Mouse (Mus musculus) neural tube, embryonic 15.5 days (tissue): ENCODE data around the gene Cdh11. TPM values are rescaled to one million over a fixed set of nuclear protein-coding genes. Genes with fewer than 3 reads are reported as not detected.

Source experiments
- ATAC-seq: fragments of 200-750 bp; cut with Nextera tagmentation; 2 replicates; pipeline ENCODE4 v1.8.0; 2017; ENCODE audit warnings: mild to moderate bottlenecking, moderate TSS enrichment, moderate library complexity; ENCODE audit not compliant: low FRiP score
- H3K27ac ChIP-seq: fragments of 300-500 bp; sonication (generic); replicated peaks from 2 replicates; pipeline ENCODE4 v1.5.1; 2015; ENCODE audit warnings: mild to moderate bottlenecking, inconsistent platforms
- H3K27me3 ChIP-seq: fragments of 300-500 bp; sonication (generic); replicated peaks from 2 replicates; pipeline ENCODE4 v1.6.1; 2015; ENCODE audit warnings: inconsistent platforms
- H3K36me3 ChIP-seq: fragments of 300-500 bp; sonication (generic); 2 replicates; pipeline ENCODE4 v1.6.1; 2015; ENCODE audit warnings: inconsistent platforms
- H3K4me1 ChIP-seq: fragments of 300-500 bp; sonication (generic); 2 replicates; pipeline ENCODE4 v1.6.1; 2015; ENCODE audit warnings: inconsistent platforms
- H3K4me2 ChIP-seq: fragments of 300-500 bp; sonication (generic); 2 replicates; pipeline ENCODE4 v1.6.1; 2015; ENCODE audit warnings: inconsistent platforms, mild to moderate bottlenecking, moderate library complexity
- H3K4me3 ChIP-seq: fragments of 300-500 bp; sonication (generic); replicated peaks from 2 replicates; pipeline ENCODE4 v1.5.1; 2015; ENCODE audit warnings: mild to moderate bottlenecking, inconsistent platforms
- H3K9ac ChIP-seq: fragments of 300-500 bp; sonication (generic); replicated peaks from 2 replicates; pipeline ENCODE4 v1.6.1; 2015; ENCODE audit warnings: mild to moderate bottlenecking, inconsistent platforms
- H3K9me3 ChIP-seq: fragments of 300-500 bp; sonication (generic); replicated peaks from 2 replicates; pipeline ENCODE4 v1.6.1; 2016; ENCODE audit warnings: inconsistent platforms
- WGBS: fragments of 180-500 bp; shearing (Covaris S2); methylation state at CpG from one replicate; pipeline ENCODE4 v1.1.7; 2015; ENCODE audit warnings: mixed read lengths; 5-methylcytosine and 5-hydroxymethylcytosine counted together
- polyA plus RNA-seq: library from polyadenylated mRNA; unstranded; fragments of >200 nt; fragmentation: Nextera tagmentation; extraction: Ambion mirVana; gene quantifications from 2 replicates; pipeline ENCODE4 v1.2.1, GENCODE M21; 2015

The Cdh11 gene
- polyA plus RNA-seq, 1 experiment from 2014 or later: 51.6 TPM

- no peaks in the 10 kb centered on the region for H3K27me3 ChIP-seq
- 81% methylated on average over 5 of the region's 5 CpGs for WGBS
- H3K27ac ChIP-seq: no peak overlapping the region
- no peaks in the 10 kb centered on the region for H3K4me1 ChIP-seq
- no peaks in the 10 kb centered on the region for H3K36me3 ChIP-seq
- H3K9me3 ChIP-seq: no peaks in the 10 kb centered on the region
- no peak overlapping the region for H3K4me3 ChIP-seq
- no peak overlapping the region for H3K9ac ChIP-seq
- no peak overlapping the region for H3K4me2 ChIP-seq
- ATAC-seq: no peak
Measured at GRCm38 (mm10) chr8:102753839-102754238, 31.6 kb downstream of the Cdh11 start.

DNA sequence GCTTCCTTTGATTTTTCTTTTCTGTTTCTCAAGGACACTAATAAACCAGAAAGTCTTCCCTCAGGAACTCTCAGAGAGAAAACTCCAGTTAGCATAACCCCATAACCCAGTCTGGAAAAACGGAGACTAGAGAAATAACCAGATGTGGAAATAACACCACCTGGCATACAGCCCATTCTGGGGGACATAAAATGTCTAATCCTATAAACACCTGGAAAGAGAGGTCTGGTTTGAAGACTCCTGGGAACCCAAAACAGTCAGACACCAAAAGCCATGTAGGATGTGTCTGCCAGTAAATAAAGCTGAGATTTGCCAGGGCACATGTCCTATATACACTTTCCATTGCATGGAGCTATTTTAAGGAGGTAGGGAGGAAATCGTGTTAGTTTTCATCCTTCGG lies 42.5 kb downstream of the Cdh11 start:
- Histone ChIP-seq H3K4me3 (no peak overlapping the region), H3K4me2 (no peak overlapping the region), H3K9ac (no peak overlapping the region), H3K27ac (0 out of 2 replicates have a peak overlapping the region, but pooled peaks have one; percentile 2), H3K36me3 (no peaks in the 10 kb centered on the region), H3K4me1 (peaks cover 44% of the 10 kb centered on the region), H3K9me3 (no peaks in the 10 kb centered on the region), H3K27me3 (no peaks in the 10 kb centered on the region)
- WGBS: 56% methylated on average over 3 of the region's 3 CpGs
- ATAC-seq: no peak

GRCm38 (mm10) chr8:102742008-102742591 lies 43.3 kb downstream of the Cdh11 start:
- Histone ChIP-seq H3K9me3 (no peaks in the 10 kb centered on the region), H3K4me1 (peaks cover 44% of the 10 kb centered on the region), H3K36me3 (no peaks in the 10 kb centered on the region), H3K9ac (no peak overlapping the region), H3K4me2 (no peak overlapping the region), H3K4me3 (no peak overlapping the region), H3K27me3 (no peaks in the 10 kb centered on the region), H3K27ac (peak overlapping the region; percentile 2; the same call in 1 of the 2 replicates)
- peak; percentile 53 for ATAC-seq
- WGBS: 20% methylated on average over 5 of the region's 5 CpGs

DNA sequence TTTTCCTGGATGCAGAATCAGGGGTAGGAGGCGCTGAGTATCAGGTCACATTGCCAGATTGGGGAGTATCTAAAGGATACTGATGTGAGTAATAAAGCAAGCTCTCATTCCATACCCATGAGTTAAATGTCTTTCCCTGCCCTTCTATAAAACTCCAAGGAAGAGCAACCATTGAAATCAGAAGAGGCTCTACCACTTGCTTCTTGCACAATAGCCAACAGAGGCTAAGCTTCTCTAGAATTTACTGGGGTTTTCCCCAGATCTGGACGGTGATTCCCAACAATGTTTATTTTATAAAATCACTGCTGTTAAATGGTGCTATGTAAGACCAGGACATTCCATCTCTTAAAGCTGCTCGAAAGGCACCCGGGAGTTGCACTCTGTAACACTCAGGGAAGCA lies 44.5 kb downstream of the Cdh11 start:
- no peaks in the 10 kb centered on the region for H3K9me3 ChIP-seq
- no peak overlapping the region for H3K27ac ChIP-seq
- no peak for ATAC-seq
- no peaks in the 10 kb centered on the region for H3K36me3 ChIP-seq
- no peak overlapping the region for H3K4me2 ChIP-seq
- H3K4me3 ChIP-seq: no peak overlapping the region
- H3K4me1 ChIP-seq: peaks cover 47% of the 10 kb centered on the region
- 83% methylated on average over 4 of the region's 4 CpGs for WGBS
- H3K9ac ChIP-seq: no peak overlapping the region
- H3K27me3 ChIP-seq: no peaks in the 10 kb centered on the region

DNA sequence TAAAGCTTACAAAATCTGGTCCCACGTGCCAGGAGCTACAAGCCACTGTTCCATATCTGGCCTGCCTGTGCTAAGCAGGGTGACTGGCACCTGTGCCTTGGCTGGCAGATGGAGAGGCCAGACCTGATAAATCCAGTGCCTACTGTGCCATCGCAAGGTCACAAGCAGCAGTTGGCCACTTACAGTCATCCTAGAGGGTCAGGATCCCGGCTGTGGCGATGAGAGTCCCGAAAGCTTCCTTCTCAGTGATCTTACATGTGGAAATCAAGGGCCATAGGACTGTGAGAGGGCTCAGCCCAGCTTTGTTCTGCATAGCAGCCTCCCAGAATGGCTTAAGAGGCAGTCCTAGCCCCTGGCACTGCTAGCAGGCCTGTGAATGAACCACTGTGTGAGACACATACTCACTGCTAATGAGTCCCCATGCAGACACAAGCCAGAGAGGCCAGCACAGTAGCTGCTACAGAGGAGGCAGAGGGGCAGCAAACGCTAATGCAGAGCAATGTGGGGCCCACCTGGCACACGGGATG lies 46.4 kb downstream of the Cdh11 start:
- no peaks in the 10 kb centered on the region for H3K36me3 ChIP-seq
- ATAC-seq: peak; percentile 73; the same call in 1 of the 2 replicates
- H3K9ac ChIP-seq: no peak overlapping the region
- H3K4me2 ChIP-seq: peak overlapping the region; percentile 25
- no peaks in the 10 kb centered on the region for H3K27me3 ChIP-seq
- 51% methylated on average over 7 of the region's 7 CpGs for WGBS
- no peak overlapping the region for H3K4me3 ChIP-seq
- H3K27ac ChIP-seq: peak overlapping the region; percentile 61
- H3K4me1 ChIP-seq: peaks cover 48% of the 10 kb centered on the region
- H3K9me3 ChIP-seq: no peaks in the 10 kb centered on the region

GRCm38 (mm10) chr8:102738395-102738794 lies 47.0 kb downstream of the Cdh11 start:
- H3K27ac ChIP-seq: peak overlapping the region; percentile 61
- no peak overlapping the region for H3K4me3 ChIP-seq
- ATAC-seq: peak; percentile 14; the same call in 1 of the 2 replicates
- no peak overlapping the region for H3K9ac ChIP-seq
- peak overlapping the region; percentile 25; the same call in 1 of the 2 replicates for H3K4me2 ChIP-seq
- H3K9me3 ChIP-seq: no peaks in the 10 kb centered on the region
- H3K36me3 ChIP-seq: no peaks in the 10 kb centered on the region
- WGBS: 81% methylated on average over 7 of the region's 7 CpGs
- H3K27me3 ChIP-seq: no peaks in the 10 kb centered on the region
- H3K4me1 ChIP-seq: peaks cover 48% of the 10 kb centered on the region

DNA sequence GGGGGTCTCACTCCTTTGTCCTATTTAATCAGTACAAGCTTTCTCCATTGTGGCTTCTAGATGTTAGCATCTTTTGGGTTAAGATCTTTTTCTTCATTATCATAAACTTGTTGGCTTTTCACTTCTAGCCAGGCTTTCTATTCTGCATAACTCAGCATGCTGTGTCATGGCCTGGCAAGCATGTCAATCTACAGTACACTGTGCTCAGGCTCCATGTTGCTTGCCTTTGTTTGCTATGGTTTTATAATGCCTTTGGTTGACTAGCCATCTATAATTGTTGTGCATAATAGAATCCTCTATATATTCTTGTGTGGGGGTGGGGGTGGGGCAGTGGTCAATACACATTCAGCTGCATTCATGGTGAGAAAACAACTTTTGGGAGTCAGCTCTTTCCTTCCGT lies 51.0 kb downstream of the Cdh11 start:
- no peak for ATAC-seq
- Histone ChIP-seq H3K27me3 (no peaks in the 10 kb centered on the region), H3K4me3 (no peak overlapping the region), H3K9me3 (no peaks in the 10 kb centered on the region), H3K9ac (no peak overlapping the region), H3K4me1 (peaks cover 16% of the 10 kb centered on the region), H3K4me2 (no peak overlapping the region), H3K36me3 (no peaks in the 10 kb centered on the region), H3K27ac (no peak overlapping the region)
- 71% methylated on average over 1 of the region's 1 CpGs for WGBS

DNA sequence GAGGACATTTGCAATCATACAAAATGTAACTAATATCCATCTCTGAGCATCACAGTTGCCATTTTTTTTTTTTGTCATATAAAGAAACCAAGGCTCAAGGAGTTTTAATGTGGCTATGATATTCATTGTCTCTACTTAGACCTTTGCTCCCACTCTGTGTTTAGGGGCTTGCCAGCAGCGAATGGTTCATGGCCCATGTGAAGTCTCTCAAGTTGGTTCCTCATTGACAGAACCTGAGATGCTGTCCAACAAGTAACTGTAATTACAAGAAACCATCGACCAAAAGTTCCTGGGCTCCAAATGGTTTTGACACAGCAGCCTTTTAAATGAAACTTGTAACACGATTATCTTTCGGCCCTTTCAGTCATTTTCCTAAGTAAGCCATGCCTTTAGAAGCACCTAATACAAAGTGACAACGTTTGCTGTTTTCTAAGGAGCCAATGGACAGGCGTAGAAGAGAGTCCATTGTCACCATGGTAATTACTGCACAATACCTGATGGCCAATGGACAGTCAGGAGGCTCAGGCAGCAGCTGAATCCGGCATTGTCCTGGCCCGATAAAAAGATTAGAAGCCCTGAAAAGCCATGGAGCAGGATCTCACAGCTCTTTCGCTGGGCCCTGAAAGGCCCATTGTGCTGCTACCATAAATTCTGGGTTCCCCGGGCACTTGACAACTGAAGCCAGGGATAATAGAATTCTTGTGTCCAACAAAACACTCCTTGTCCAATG lies 59.1 kb downstream of the Cdh11 start:
- H3K9ac ChIP-seq: no peak overlapping the region
- H3K27ac ChIP-seq: peak overlapping the region; percentile 6; the same call in 1 of the 2 replicates
- peaks cover 10% of the 10 kb centered on the region for H3K4me1 ChIP-seq
- ATAC-seq: peak; percentile 73; the same call in 1 of the 2 replicates
- WGBS: 15% methylated on average over 10 of the region's 10 CpGs
- H3K36me3 ChIP-seq: no peaks in the 10 kb centered on the region
- no peaks in the 10 kb centered on the region for H3K9me3 ChIP-seq
- peak overlapping the region; percentile 17; the same call in 1 of the 2 replicates for H3K4me2 ChIP-seq
- no peaks in the 10 kb centered on the region for H3K27me3 ChIP-seq
- no peak overlapping the region for H3K4me3 ChIP-seq

GRCm38 (mm10) chr8:102725496-102725895 lies 59.9 kb downstream of the Cdh11 start:
- H3K9ac ChIP-seq: no peak overlapping the region
- 61% methylated on average over 3 of the region's 3 CpGs for WGBS
- H3K4me1 ChIP-seq: peaks cover 10% of the 10 kb centered on the region
- H3K4me3 ChIP-seq: no peak overlapping the region
- H3K36me3 ChIP-seq: no peaks in the 10 kb centered on the region
- no peak overlapping the region for H3K4me2 ChIP-seq
- H3K27ac ChIP-seq: no peak overlapping the region; the same call in 1 of the 2 replicates
- H3K27me3 ChIP-seq: no peaks in the 10 kb centered on the region
- no peak for ATAC-seq
- no peaks in the 10 kb centered on the region for H3K9me3 ChIP-seq

DNA sequence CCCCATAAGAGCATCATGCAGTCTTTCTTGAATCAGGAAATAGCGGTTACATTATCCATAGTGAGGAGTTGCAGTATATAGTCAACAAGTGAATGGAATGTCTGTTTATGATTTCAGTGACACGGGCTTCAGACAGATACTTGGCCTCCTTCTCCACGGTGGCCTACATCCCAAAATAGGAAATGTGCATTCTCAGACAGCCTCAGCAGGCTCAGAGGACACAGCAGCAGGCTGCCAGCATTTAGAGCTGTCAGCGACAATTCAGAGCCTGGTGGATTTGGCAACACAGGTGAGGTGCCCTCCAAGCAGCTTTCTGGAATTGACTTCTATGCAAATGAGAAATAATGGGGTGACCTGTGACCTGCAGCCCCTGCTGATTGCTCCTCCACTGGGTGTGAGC lies 69.5 kb downstream of the Cdh11 start:
- Histone ChIP-seq H3K27me3 (no peaks in the 10 kb centered on the region), H3K9me3 (no peaks in the 10 kb centered on the region), H3K4me2 (no peak overlapping the region), H3K27ac (no peak overlapping the region), H3K4me3 (no peak overlapping the region), H3K36me3 (peaks cover 7% of the 10 kb centered on the region), H3K4me1 (peaks cover 2% of the 10 kb centered on the region; the same call in 1 of the 2 replicates), H3K9ac (no peak overlapping the region)
- no peak for ATAC-seq
- WGBS: 66% methylated on average over 4 of the region's 4 CpGs

DNA sequence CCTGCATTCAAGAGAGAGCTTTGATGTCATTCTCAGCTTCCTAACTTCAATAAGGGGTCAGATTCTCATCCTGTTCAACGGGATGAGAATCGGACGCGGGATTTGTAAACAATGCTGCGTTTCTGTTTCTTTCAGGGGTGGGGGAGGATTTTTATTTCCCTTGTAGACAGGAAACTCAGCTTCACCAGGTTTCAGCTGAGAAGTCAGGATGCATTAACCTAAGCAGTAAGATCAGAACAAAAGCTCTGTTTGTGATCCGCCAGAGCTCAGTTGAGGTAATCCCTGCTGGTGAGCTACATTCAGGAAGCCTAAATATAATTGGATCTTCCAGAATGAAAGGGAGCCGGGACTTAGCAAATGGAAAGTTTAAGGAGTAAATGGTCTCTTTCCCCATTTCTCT lies 78.1 kb downstream of the Cdh11 start:
- 34% methylated on average over 7 of the region's 7 CpGs for WGBS
- Histone ChIP-seq H3K9ac (no peak overlapping the region), H3K27me3 (no peaks in the 10 kb centered on the region), H3K4me1 (no peaks in the 10 kb centered on the region), H3K4me2 (no peak overlapping the region), H3K27ac (no peak overlapping the region), H3K36me3 (no peaks in the 10 kb centered on the region), H3K9me3 (no peaks in the 10 kb centered on the region), H3K4me3 (no peak overlapping the region)
- ATAC-seq: no peak

DNA sequence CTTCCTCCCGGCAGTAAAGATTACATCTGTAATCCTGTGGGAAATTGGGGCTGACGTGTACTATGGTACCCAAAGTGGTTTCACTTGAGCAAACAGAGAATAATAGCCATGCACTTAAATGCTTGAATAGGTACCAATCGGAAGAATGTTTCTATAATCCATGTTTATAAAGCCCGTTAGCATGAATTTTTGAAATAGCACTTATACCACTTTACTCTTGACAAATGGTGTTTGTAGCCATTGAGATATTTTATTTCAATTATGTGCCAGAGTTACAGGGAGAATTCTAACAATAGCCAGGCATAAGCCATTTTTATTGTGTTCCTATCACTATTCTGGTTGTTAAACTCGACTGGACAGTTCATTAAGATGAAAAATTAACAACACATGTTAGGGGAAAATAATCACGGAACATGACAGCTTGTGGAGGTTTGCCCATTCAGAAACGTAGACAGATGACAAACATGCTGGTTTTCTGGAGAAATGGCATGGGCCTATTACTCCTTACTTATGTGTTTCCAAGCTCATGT lies 80.0 kb downstream of the Cdh11 start:
- no peak for ATAC-seq
- Histone ChIP-seq H3K27ac (no peak overlapping the region), H3K9ac (no peak overlapping the region), H3K27me3 (no peaks in the 10 kb centered on the region), H3K4me2 (no peak overlapping the region), H3K36me3 (no peaks in the 10 kb centered on the region), H3K4me3 (no peak overlapping the region), H3K4me1 (no peaks in the 10 kb centered on the region), H3K9me3 (no peaks in the 10 kb centered on the region)
- 70% methylated on average over 7 of the region's 7 CpGs for WGBS
